Mouse (Mus musculus): ENCODE measurements at regions not wholly inside any gene's neighbourhood (a gene's known extent, or its start where the extent isn't known, plus 50 kb on each side); places are given as distances from the start of the nearest gene placed in this dataset.

DNA sequence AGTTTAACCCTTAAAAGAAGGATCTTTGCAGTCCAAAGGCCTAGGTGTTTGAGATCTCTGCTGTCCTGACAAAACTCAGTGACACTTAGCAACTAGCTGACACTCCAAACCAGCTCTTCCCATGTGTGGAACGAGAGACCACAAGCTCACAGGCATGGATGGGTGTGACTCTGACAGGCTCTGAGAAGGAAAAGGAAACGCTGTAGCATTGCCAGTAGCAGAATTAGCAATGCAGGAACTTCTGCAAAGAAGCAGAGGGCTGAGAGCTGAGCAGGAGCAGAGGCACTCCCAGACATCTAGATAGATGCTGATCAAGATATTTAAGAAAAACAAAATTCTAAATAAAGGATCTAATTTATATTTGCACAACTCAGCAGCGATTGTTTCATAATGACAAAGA lies 218.9 kb upstream of the Ercc4 start:
- no peak for TF ChIP-seq CTCF (IDR thresholded peaks at IDR 0.05; ENCODE audit: control insufficient read depth, insufficient read depth, low read length)
- no peak for TF ChIP-seq POLR2A (IDR thresholded peaks at IDR 0.05; ENCODE audit: borderline replicate concordance, control insufficient read depth, low read depth, low read length)
- Histone ChIP-seq H3K4me3 (replicated peaks; ENCODE audit: control insufficient read depth, low read depth, low read length) (no peak overlapping the region), H3K4me1 (ENCODE audit: control insufficient read depth, insufficient read depth, low read length) (peaks cover 3% of the 10 kb centered on the region; the same call in 1 of the 2 replicates), H3K27ac (ENCODE audit: control insufficient read depth, insufficient read depth, low read depth, low read length, poor library complexity) (no peak overlapping the region)
- WGBS: 14% methylated on average over 3 of the region's 3 CpGs

DNA sequence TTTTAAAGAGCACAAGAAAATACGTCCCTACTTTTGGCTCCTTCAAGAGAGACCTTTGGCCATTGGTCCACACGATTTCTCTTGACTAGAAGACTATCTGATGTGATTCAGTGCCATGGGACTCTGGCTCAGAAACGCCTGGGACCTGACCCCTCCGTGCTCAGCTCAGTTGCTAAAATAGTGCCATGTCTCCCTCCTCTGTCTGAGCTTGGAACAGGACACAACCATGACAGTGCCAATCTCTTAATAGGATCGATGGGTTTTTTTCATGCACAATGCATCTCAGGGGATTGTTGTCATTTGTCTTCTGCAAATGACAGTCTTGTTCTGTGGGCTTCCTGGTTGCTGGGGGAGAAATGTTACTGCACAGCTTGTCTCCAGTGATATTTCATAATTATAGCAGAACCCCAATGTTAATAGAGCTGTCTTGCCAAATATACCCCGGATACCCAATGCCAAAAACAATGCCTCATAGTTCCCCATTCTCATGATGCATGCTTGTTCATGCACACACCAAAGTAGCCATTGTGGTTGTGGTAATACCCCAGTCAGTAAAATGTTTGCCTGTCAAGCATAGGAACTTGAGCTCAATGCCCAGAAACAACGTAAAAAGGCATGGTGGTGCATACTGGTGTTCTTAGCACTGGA lies 216.7 kb upstream of the Ercc4 start:
- Histone ChIP-seq H3K4me1 (ENCODE audit: control insufficient read depth, insufficient read depth, low read length) (peaks cover 3% of the 10 kb centered on the region; the same call in 1 of the 2 replicates), H3K27ac (ENCODE audit: control insufficient read depth, insufficient read depth, low read depth, low read length, poor library complexity) (no peak overlapping the region), H3K4me3 (replicated peaks; ENCODE audit: control insufficient read depth, low read depth, low read length) (no peak overlapping the region)
- TF ChIP-seq POLR2A (IDR thresholded peaks at IDR 0.05; ENCODE audit: borderline replicate concordance, control insufficient read depth, low read depth, low read length) (no peak), CTCF (IDR thresholded peaks at IDR 0.05; ENCODE audit: control insufficient read depth, insufficient read depth, low read length) (no peak)
- 48% methylated on average over 7 of the region's 7 CpGs for WGBS

DNA sequence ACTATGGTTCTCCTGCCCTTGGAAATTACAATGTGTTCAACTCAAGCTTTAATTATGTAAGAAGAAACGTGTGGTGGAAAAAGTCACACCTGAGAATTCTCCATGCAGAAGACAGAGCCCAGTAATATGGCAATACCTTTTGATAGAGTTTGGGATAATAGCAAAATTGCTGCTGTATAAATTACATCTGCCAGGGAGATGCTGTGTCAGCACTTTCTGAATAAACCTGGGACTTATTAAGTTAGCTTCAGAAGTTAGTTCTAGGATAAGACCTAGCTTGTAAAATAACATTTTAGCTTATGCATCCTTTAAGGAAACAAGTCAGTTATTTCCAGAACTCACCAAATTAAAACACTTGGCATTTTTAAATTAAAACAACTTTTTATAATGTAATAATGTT lies 212.2 kb upstream of the Ercc4 start:
- TF ChIP-seq CTCF (IDR thresholded peaks at IDR 0.05; ENCODE audit: control insufficient read depth, insufficient read depth, low read length) (no peak), POLR2A (IDR thresholded peaks at IDR 0.05; ENCODE audit: borderline replicate concordance, control insufficient read depth, low read depth, low read length) (no peak)
- H3K4me1 ChIP-seq (ENCODE audit: control insufficient read depth, insufficient read depth, low read length): peaks cover 3% of the 10 kb centered on the region; the same call in 1 of the 2 replicates
- H3K27ac ChIP-seq (ENCODE audit: control insufficient read depth, insufficient read depth, low read depth, low read length, poor library complexity): no peak overlapping the region
- 58% methylated on average over 1 of the region's 1 CpGs for WGBS
- H3K4me3 ChIP-seq (replicated peaks; ENCODE audit: control insufficient read depth, low read depth, low read length): no peak overlapping the region

DNA sequence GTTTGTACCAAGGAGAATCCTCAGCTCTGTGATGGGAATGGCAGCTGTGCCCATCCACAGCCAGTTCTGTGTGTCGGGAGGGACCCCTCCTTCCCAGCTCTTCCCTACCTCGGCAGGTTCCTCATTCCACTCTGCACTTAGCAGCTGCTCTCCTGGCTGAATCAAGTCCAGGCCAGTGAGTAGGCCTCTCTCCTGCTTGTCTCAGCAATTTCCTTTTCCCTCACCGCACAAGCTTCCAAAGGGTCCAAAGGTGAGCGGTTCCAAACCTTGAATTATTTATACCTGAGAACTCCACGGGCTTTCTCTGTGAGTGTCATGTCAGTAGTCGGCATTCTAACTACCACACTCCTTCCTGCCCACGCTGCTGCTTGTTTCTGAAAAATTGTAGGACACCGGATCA lies 208.8 kb upstream of the Ercc4 start:
- 72% methylated on average over 8 of the region's 8 CpGs for WGBS
- Histone ChIP-seq H3K27ac (ENCODE audit: control insufficient read depth, insufficient read depth, low read depth, low read length, poor library complexity) (no peak overlapping the region), H3K4me1 (ENCODE audit: control insufficient read depth, insufficient read depth, low read length) (no peaks in the 10 kb centered on the region; the same call in 1 of the 2 replicates), H3K4me3 (replicated peaks; ENCODE audit: control insufficient read depth, low read depth, low read length) (no peak overlapping the region)
- TF ChIP-seq CTCF (IDR thresholded peaks at IDR 0.05; ENCODE audit: control insufficient read depth, insufficient read depth, low read length): no peak
- no peak for TF ChIP-seq POLR2A (IDR thresholded peaks at IDR 0.05; ENCODE audit: borderline replicate concordance, control insufficient read depth, low read depth, low read length)

DNA sequence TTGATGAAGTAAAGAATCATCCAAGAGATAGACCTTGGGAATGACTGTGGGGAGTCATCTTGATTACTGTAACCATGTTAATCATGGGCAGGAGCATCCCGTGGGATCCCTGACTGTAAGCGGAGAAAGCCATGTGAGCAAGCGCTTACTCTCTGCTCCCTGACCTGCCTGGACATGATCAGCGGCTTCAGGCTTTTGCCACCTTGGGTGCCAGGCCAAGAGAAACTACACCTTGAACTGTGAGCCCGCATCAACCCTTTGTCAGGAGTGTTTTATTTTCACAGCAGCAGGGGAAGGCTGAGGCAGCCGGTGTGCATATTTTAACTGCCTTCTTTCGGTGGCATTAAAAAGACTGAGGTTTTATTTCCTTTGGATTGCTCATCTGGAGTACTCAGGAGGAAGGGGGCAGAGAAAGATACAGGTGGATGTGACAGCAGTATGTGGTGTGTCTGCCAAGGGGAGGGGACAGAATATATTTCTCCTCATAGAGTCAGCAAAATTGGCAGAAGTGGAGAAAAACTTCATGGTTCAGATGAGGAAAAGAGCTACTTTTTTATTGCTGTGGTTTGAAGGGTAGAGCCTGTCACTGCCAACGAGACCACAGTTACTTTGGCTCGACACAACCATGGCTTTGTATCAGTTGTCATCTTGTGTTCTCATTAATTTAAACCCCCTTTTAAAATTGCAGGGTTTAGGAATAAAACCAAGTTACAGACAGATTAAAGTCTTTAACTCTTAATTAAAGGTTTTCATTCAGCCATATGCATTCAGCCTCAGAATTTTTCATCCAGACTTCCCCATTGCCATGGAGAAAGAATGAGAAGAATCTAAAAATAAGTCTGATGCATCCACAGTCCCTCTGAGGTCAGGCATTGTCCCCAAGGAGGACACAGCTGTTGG lies 208.1 kb upstream of the Ercc4 start:
- no peaks in the 10 kb centered on the region; the same call in 1 of the 2 replicates for H3K4me1 ChIP-seq (ENCODE audit: control insufficient read depth, insufficient read depth, low read length)
- WGBS: 59% methylated on average over 9 of the region's 9 CpGs
- TF ChIP-seq POLR2A (IDR thresholded peaks at IDR 0.05; ENCODE audit: borderline replicate concordance, control insufficient read depth, low read depth, low read length): no peak
- no peak for TF ChIP-seq CTCF (IDR thresholded peaks at IDR 0.05; ENCODE audit: control insufficient read depth, insufficient read depth, low read length)
- no peak overlapping the region for H3K27ac ChIP-seq (ENCODE audit: control insufficient read depth, insufficient read depth, low read depth, low read length, poor library complexity)
- no peak overlapping the region for H3K4me3 ChIP-seq (replicated peaks; ENCODE audit: control insufficient read depth, low read depth, low read length)

DNA sequence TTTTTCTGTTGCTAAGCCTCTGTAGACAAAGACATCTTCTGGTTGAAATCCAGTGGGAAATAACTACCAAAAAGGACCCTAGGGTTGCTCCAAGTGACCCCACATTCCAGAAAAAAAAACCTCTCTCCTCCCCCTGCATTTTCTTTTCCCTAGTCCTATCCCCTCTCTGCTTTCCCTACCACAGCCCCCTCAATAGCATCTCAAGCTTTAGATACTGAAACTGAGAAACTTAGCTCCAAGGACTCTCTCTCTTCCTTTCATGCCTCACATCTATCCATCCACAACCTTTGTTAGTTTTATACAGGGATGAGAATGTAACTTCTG lies 207.5 kb upstream of the Ercc4 start:
- Histone ChIP-seq H3K27ac (ENCODE audit: control insufficient read depth, insufficient read depth, low read depth, low read length, poor library complexity) (no peak overlapping the region), H3K4me1 (ENCODE audit: control insufficient read depth, insufficient read depth, low read length) (no peaks in the 10 kb centered on the region; the same call in 1 of the 2 replicates), H3K4me3 (replicated peaks; ENCODE audit: control insufficient read depth, low read depth, low read length) (no peak overlapping the region)
- TF ChIP-seq CTCF (IDR thresholded peaks at IDR 0.05; ENCODE audit: control insufficient read depth, insufficient read depth, low read length) (no peak), POLR2A (IDR thresholded peaks at IDR 0.05; ENCODE audit: borderline replicate concordance, control insufficient read depth, low read depth, low read length) (no peak)

DNA sequence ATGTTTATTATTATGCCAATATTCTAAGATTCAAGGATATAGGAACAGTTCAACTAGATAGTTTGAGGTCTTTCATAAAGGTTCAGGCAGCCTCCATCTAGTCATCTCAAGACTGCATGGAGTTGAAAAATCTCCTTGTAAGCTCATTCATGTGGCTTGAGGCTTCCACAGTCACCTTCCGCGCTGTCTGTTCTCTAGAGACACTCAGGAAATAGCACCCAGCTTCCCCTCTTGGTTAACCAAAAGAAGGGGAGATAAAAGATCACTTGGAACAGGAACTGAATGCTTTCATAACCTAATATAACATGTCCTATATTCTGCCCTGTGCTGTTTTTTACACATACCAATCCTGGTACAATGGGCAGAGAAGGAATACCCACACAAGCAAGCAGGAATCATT lies 206.3 kb upstream of the Ercc4 start:
- WGBS: 3% methylated on average over 2 of the region's 2 CpGs
- no peak overlapping the region for H3K27ac ChIP-seq (ENCODE audit: control insufficient read depth, insufficient read depth, low read depth, low read length, poor library complexity)
- TF ChIP-seq CTCF (IDR thresholded peaks at IDR 0.05; ENCODE audit: control insufficient read depth, insufficient read depth, low read length) (no peak), POLR2A (IDR thresholded peaks at IDR 0.05; ENCODE audit: borderline replicate concordance, control insufficient read depth, low read depth, low read length) (no peak)
- H3K4me3 ChIP-seq (replicated peaks; ENCODE audit: control insufficient read depth, low read depth, low read length): no peak overlapping the region
- no peaks in the 10 kb centered on the region; the same call in 1 of the 2 replicates for H3K4me1 ChIP-seq (ENCODE audit: control insufficient read depth, insufficient read depth, low read length)

DNA sequence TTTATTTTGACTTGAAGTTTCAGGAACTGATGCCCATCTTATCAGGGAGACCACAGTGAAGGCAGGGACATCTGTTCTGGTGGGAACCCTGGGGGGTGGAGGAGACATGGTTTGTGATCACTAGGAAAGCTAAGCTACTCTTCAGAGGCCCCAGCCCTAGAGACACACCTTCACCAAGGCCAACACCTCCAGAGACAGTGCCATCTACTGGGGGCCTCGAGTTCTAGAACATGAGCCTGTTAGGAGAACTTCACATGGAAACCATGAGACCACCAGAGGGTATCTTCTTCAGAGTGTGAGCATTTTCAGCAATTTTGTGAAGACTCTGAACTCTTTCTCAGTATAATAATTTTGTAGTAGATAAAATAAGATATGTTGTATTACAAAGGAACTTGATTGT lies 204.5 kb upstream of the Ercc4 start:
- WGBS: 33% methylated on average over 1 of the region's 1 CpGs
- Histone ChIP-seq H3K27ac (ENCODE audit: control insufficient read depth, insufficient read depth, low read depth, low read length, poor library complexity) (no peak overlapping the region), H3K4me1 (ENCODE audit: control insufficient read depth, insufficient read depth, low read length) (no peaks in the 10 kb centered on the region; the same call in 1 of the 2 replicates), H3K4me3 (replicated peaks; ENCODE audit: control insufficient read depth, low read depth, low read length) (no peak overlapping the region)
- TF ChIP-seq POLR2A (IDR thresholded peaks at IDR 0.05; ENCODE audit: borderline replicate concordance, control insufficient read depth, low read depth, low read length): no peak

Data from bone marrow, adult 2 months (tissue).